Mouse (Mus musculus) embryonic fibroblast, embryonic 13.5 days (primary cell): ENCODE data around the gene Rps23.

Source experiments
- CTCF ChIP-seq: IDR thresholded peaks from 2 replicates; pipeline ENCODE4 v1.5.1; 2011; ENCODE audit warnings: mild to moderate bottlenecking, control low read depth, low read length, moderate library complexity, borderline replicate concordance; ENCODE audit not compliant: insufficient read depth
- POLR2A ChIP-seq: IDR thresholded peaks from 2 replicates; pipeline ENCODE4 v1.6.1; 2011; ENCODE audit warnings: low read depth, mild to moderate bottlenecking, control low read depth, low read length, moderate library complexity

DNA sequence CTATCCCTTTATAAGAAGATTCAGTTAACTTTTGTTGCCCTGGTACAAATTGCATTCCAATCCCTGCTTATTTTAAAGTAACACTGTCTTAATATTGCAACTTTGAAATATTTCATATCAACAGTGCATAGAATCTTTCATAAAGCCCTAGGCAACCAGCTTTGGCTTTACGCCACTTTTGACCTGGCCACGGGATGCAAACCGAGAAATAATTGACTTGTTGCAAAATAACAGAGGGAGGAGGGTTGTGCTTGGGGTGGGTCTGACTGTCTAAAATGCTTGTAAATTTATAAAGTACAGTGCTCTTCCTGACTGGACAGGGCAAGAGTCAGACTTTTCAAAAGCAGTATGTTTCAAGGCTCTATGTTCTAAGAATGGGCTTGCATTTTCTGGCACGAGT, 41.8 kb downstream of the Rps23 start:
- no peak for TF ChIP-seq CTCF
- TF ChIP-seq POLR2A, result no peak
